21 mouse cellular contexts compared by ENCODE assay signal in the genomic region with DNA sequence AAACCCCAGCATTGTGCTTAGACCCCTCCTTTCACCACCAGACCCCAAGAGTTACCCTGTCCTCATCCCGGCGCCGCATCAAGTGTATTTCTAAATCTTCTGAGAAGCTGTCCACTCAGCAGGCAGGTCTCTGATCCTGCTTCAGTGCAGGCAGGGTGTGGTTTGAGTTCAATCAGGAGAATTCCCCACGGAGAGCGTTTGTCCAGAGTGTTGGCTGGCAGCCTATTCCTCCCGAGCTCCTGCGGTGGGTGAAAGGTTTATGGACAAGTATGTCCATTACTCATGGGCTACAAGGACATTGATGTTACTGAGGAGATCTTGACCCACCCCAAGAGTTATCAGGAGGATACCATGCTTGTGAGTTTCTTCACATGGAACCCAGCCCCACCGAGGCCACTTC.
DNase-seq lines count a peak whose midpoint lies in the region; ATAC-seq lines count a peak whose summit lies in the region.
"Had no signal": no experiment of that assay in that cellular context is flagged by ENCODE, and none has a peak within 500 bp of the region (broad histone marks: within the 10 kb centered on the region; RNA-seq: fewer than 3 reads in every experiment).

No protein-coding gene starts in this region.

- H3K9ac ChIP-seq in heart, embryonic 11.5 days (ENCODE audit: low read depth, low read length): no peak overlapping the region
- no peak overlapping the region for H3K9ac ChIP-seq in liver, embryonic 12.5 days
- H3K9ac ChIP-seq: embryonic facial prominence, embryonic 12.5 days; forebrain, embryonic 15.5 days; hindbrain, embryonic 15.5 days; intestine, embryonic 15.5 days; kidney, embryonic 15.5 days; limb, embryonic 13.5 days; liver, embryonic 14.5 days; neural tube, embryonic 12.5 days had no signal

- no peak for ATAC-seq in heart, embryonic 11.5 days (replicated peaks; ENCODE audit: insufficient number of reproducible peaks, low FRiP score, low TSS enrichment)
- no peak for ATAC-seq in liver, embryonic 12.5 days
- ATAC-seq: forebrain, embryonic 15.5 days; intestine, embryonic 15.5 days had no signal

- H3K27me3 ChIP-seq in heart, embryonic 11.5 days (ENCODE audit: control insufficient read depth, insufficient read depth, low read length): no peaks in the 10 kb centered on the region
- 0 out of 2 replicates have a peak, but pooled peaks cover 15% of the 10 kb centered on the region for H3K27me3 ChIP-seq in liver, embryonic 12.5 days (replicated peaks)
- H3K27me3 ChIP-seq: CH12.LX; embryonic facial prominence, embryonic 12.5 days; forebrain, embryonic 15.5 days; hindbrain, embryonic 15.5 days; intestine, embryonic 15.5 days; kidney, embryonic 15.5 days; limb, embryonic 13.5 days; neural tube, embryonic 12.5 days had no signal

- no peaks in the 10 kb centered on the region for H3K4me1 ChIP-seq in heart, embryonic 11.5 days (ENCODE audit: control insufficient read depth, insufficient read depth, low read length)
- H3K4me1 ChIP-seq in liver, embryonic 12.5 days: peaks cover 45% of the 10 kb centered on the region

- H3K36me3 ChIP-seq in heart, embryonic 11.5 days (ENCODE audit: control insufficient read depth, insufficient read depth, low read length): no peaks in the 10 kb centered on the region
- H3K36me3 ChIP-seq in liver, embryonic 12.5 days: no peaks in the 10 kb centered on the region
- H3K36me3 ChIP-seq: embryonic facial prominence, embryonic 12.5 days; forebrain, embryonic 15.5 days; hindbrain, embryonic 15.5 days; intestine, embryonic 15.5 days; kidney, embryonic 15.5 days; limb, embryonic 13.5 days; neural tube, embryonic 12.5 days had no signal

- no peak overlapping the region for H3K27ac ChIP-seq in heart, embryonic 11.5 days (ENCODE audit: low read depth, low read length)
- no peak overlapping the region for H3K27ac ChIP-seq in liver, embryonic 12.5 days
- H3K27ac ChIP-seq: embryonic facial prominence, embryonic 12.5 days; forebrain, embryonic 15.5 days; hindbrain, embryonic 15.5 days; intestine, embryonic 15.5 days; kidney, embryonic 15.5 days; limb, embryonic 13.5 days; liver, embryonic 14.5 days; neural tube, embryonic 12.5 days had no signal

- H3K4me2 ChIP-seq in heart, embryonic 11.5 days: no peak overlapping the region
- H3K4me2 ChIP-seq in liver, embryonic 12.5 days: no peak overlapping the region
- H3K4me2 ChIP-seq: embryonic facial prominence, embryonic 12.5 days; forebrain, embryonic 15.5 days; hindbrain, embryonic 15.5 days; intestine, embryonic 15.5 days; kidney, embryonic 15.5 days; limb, embryonic 13.5 days; midbrain, embryonic 11.5 days; neural tube, embryonic 12.5 days had no signal

- DNase-seq in heart, adult 11 months: peak; percentile 98
- peak; percentile 19 for DNase-seq in 3134 (ENCODE audit: extremely low read depth, insufficient read length, low spot score)
- DNase-seq in adrenal gland, adult 8-10 months: peak; percentile 60
- DNase-seq in heart, adult 9 months (ENCODE audit: low spot score in 2 of 2): peak; percentile 66 to 71
- DNase-seq in yolk sac, embryonic 10.5 days (ENCODE audit: low spot score): no peak
- DNase-seq in kidney, adult 18-20 months: no peak
- DNase-seq: cerebellum, adult 9-10 months; thymus, postnatal 4 days had no signal

- no peak overlapping the region for H3K4me3 ChIP-seq in heart, embryonic 11.5 days (ENCODE audit: low read depth, low read length)
- H3K4me3 ChIP-seq in liver, embryonic 12.5 days: no peak overlapping the region
- H3K4me3 ChIP-seq: embryonic facial prominence, embryonic 12.5 days; erythroblast, embryonic 14.5 days; forebrain, embryonic 15.5 days; hindbrain, embryonic 15.5 days; intestine, embryonic 15.5 days; kidney, embryonic 15.5 days; limb, embryonic 13.5 days; neural tube, embryonic 12.5 days had no signal

- no peaks in the 10 kb centered on the region for H3K9me3 ChIP-seq in heart, embryonic 11.5 days (replicated peaks; ENCODE audit: control insufficient read depth, low read length)
- no peaks in the 10 kb centered on the region for H3K9me3 ChIP-seq in liver, embryonic 12.5 days (replicated peaks)
- H3K9me3 ChIP-seq: embryonic facial prominence, embryonic 12.5 days; forebrain, embryonic 15.5 days; hindbrain, embryonic 15.5 days; intestine, embryonic 15.5 days; kidney, embryonic 15.5 days; limb, embryonic 13.5 days had no signal

- 89% methylated on average over 8 of the region's 8 CpGs for WGBS in heart, embryonic 11.5 days (ENCODE audit: insufficient replicate concordance)
- 79% methylated on average over 8 of the region's 8 CpGs for WGBS in liver, embryonic 12.5 days (ENCODE audit: insufficient replicate concordance)

Comparison
In these comparisons a context has a peak if more than half of its experiments do, and no peak if none do; other contexts are left out.
1. DNase-seq: peak in heart, adult 11 months (single experiment), 3134 (single experiment), adrenal gland, adult 8-10 months (single experiment) and heart, adult 9 months (2 of 2); none in yolk sac, embryonic 10.5 days (single experiment) and kidney, adult 18-20 months (single experiment).